Mouse (Mus musculus) gastrocnemius, postnatal 14 days (tissue): ENCODE measurements at regions not wholly inside any gene's neighbourhood (a gene's known extent, or its start where the extent isn't known, plus 50 kb on each side); places are given as distances from the start of the nearest gene placed in this dataset.
A peak's percentile ranks its signal among the peaks of the same experiment; 100 is the strongest.

ENCODE experiments used
- DNase-seq: peaks from one replicate; pipeline ENCODE4 v3.0.0; 2021; ENCODE audit warnings: mixed read lengths
- intact Hi-C: fragments of 180-260 bp; cut with DNase I; formaldehyde crosslinking; loops from one replicate; pipeline ENCODE4 v1.15.1; 2025; ENCODE audit warnings: low total_unique reads

DNA sequence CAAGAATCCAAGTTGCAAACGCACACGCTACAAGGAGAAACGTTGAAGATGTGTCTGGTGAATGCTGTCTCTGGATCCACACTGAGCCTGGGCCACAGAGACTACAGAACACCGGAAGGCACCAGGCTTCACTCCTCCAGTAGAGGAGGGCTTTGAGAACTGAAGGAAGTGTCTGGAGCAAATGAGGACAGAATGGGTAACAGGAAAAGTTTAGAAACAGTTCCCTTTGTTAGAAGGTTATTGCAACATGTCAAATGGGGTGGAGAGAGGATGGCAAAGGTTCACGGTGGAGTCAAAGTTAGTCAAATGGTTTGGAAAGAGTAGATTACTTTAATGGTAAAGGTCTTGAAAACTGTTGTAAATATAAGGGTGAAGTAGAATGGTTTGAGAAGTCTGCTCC lies 247.1 kb upstream of the Jmjd1c start:
- no peak for DNase-seq
- intact Hi-C loops = no loop called here

DNA sequence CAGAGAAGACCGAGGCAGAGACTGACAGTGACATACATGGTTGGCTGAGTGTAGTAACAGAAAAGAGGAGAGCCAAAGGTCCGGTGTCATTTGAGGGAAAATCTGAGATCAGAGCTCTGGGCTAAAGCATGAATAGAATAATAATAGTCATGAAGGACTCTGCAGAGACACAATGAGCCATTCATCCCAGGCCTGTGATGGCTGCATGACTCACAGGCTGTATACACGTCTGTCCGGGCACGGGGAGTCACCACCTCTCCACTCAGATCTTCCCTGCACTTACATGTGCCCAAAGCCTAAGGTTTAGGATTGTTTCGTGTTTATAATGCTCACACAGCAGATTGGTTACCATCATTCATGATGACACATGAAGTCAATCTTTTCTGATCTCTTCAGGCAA lies 246.2 kb upstream of the Jmjd1c start:
- no peak for DNase-seq
- intact Hi-C loops = no loop called here

DNA sequence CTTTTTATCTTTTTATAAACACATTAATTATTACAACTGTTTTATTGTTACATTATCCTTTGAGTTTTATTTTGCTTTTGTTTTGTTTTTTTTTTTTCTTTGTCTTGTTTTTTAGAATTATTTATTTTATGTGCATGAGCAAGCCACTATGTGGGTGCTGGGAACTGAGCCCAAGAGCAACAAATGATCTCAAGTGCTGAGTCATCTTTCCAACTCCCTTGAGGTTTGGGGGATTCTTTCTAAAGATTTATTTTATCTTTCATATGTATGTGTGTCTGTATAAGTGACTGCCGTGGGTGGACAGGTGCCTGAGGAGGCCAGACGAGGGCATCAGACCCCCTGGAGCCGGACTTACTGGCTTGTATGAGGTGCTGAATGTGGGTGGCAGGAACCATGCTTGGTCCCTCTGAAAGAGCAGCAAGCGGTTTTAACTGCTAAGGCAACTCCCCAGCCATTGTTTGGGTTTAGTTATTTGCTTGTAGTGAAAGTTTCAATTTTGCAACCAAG lies 244.9 kb upstream of the Jmjd1c start:
- intact Hi-C loops = no loop called here

DNA sequence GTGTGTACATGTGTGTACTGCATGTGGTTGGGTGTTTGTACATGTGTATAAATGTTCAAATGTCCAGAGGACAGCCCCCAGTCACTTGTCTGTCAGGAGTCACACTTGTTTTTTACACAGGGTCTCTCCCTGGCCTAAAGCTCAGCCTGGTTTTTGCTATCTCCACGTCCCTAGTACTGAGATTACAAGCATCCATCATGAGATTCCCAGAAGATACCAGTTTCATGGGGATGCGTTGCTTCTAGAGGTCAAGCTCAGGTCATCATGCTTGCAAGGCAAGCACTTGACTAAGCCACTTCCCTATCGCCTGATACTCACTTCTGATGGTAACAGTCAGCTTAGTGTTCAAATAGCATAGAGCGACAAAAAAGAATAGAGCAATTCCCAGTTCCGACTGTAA lies 244.1 kb upstream of the Jmjd1c start:
- DNase-seq = no peak

More for the DNA sequence above, 244.9 kb upstream of the Jmjd1c start:
- DNase-seq = no peak

DNA sequence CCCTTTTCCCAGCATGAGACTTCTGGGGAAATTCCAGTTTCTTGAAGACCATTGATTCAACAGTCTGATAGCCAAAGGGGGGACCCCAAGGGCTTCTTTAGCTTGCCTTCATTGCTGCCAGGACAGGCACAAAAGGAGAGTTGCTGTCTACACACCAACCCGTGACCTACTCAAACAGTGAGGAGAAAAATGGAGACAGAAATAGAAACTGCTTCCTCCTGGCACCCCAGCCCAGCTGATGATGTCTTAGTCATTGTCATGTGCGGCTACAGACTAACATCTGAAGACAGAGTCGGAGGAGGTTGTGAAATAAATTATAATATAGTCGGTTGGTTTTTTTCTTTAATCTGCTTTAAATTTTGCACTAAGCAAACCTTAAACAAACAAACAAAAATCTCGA lies 243.2 kb upstream of the Jmjd1c start:
- DNase-seq = no peak
- intact Hi-C loops = no loop called here

More for the DNA sequence above, 244.1 kb upstream of the Jmjd1c start:
- intact Hi-C loops = no loop called here

DNA sequence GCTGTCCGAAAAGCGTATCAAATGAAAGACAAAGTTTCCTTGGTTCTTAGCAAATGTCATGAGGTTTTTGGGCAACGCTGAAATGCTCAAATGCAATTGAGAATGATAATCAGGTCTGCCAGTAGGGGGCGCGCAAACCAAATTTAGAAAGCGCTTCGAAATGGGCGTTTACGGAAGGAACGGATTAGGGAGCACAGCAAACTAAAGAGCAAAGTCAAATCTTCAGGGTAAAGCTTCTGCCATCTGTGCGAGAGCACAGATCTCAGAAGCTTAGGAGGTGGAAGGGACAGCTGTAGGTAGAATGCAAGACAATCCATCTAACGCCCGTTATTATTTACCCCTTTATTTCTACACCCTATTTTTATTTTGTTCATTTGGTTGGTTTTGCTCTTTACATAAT lies 242.7 kb upstream of the Jmjd1c start:
- DNase-seq = peak; percentile 84
- intact Hi-C loops = no loop called here

DNA sequence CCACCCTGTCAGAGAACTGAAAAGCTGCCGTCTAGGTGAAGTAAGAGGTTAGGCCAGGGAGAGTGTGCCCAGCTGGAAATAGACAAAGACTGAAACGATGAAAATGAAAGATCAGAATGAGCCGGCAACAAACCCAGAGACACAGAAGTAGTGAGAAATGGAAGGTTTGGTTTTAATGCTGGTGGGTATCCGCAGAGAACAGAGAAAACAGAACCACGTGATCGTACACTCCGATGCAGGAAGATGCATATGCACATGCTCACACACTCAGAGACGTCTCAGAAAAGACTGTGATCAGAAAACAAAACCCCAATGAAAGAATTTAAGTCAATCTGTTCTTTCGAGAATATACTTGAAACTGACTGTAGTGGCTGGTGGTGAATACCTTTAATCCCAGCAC lies 241.0 kb upstream of the Jmjd1c start:
- no peak for DNase-seq
- intact Hi-C loops = no loop called here

DNA sequence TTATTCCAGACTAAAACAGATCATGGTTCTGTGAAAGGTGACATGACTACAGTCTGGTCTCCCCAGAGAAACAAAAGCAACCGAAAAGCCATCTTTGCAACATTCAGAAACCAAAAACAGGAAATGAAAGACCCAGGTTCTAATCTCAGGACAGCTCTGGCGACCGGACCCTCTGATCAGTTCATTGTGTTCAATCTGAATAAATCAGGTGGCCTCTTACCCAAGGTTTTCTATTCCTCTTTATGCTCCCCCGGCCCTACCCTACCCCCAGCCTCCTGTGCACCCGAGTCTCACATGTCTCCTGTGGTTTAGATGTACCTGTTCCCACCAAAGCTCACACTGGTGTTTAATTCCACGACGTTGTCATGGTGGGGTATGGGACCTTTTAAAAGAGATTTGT lies 238.6 kb upstream of the Jmjd1c start:
- DNase-seq = no peak
- intact Hi-C loops = no loop called here

DNA sequence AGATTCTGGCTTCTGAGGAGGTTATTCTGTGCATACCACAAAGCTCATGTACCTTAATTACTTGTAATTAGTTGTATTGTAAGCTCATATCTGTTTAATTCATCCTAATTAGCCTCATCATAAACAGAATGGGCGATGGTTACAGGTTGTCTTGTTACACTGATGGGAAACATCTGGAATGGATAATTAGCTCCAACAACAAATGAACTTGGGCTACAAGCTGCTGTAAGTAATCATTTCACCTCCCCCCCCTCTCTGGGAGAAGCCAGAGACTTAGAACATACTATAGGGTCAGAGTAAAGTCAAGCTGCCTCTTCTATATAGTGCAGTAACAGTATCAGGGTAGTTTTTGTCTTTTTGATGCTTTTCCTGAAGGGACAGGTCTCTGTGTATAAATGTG lies 234.5 kb upstream of the Jmjd1c start:
- no peak for DNase-seq
- intact Hi-C loops = no loop called here

DNA sequence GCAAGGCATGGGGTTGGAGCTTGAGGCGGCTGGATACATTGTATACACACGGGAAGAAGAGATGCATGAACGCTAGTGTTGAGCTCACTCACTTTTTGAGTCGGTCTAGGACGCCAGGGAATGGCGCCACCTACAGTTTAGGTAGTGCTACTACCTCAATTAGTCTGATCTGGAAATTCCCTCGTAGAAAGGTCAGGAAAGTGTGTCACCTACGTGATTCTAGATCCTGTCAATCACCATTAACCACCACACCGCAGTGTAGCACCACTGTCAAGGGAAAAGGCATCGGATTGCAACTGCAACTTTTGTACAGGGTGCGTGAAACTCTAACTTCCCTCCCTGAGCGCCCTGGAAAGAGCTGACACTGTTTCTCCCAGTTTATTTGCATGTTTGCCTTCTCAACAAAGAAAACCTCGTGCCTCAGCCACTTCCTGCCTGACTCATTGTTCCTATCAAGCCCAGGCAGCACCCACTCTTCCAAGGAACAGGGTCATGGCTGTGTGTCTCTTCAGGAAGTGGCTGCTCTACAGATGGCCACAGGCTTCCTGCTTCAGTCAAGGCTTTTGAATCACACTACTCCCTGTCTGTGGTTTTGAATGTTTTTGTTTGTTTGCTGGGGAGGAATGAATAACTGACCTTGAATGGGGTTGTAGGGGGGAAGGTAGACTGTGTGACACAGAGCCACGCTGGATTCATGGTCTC lies 231.6 kb upstream of the Jmjd1c start:
- DNase-seq = peak; percentile 13

DNA sequence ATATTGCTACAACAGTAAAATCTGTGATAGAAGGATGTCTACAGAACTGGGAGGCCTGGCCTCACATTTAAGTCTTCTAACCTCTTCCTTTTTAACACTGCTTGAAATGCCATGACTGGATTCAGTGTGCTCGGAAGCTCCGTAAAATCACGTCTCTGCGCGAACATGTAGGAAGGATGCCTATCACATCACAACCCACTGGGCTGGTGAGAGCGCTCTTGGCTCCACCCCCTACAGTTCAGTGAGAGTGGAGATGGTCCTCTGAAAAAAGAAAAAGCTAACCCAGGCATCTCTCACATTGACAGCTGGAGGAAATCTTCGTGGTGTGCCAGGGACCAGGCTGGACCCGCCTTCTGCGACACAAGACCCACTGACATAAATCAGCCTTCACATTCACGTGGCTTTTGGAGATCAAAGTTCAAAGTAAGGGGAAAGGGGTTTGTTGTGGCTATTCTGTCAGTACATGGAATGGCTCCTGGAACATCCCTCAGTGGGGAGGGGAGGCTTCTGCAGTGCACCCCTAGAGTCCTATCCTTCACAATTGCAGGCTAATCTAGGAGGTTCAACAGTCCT lies 230.8 kb upstream of the Jmjd1c start:
- intact Hi-C loops = no loop called here

More for the DNA sequence above, 231.6 kb upstream of the Jmjd1c start:
- intact Hi-C loops = no loop called here

DNA sequence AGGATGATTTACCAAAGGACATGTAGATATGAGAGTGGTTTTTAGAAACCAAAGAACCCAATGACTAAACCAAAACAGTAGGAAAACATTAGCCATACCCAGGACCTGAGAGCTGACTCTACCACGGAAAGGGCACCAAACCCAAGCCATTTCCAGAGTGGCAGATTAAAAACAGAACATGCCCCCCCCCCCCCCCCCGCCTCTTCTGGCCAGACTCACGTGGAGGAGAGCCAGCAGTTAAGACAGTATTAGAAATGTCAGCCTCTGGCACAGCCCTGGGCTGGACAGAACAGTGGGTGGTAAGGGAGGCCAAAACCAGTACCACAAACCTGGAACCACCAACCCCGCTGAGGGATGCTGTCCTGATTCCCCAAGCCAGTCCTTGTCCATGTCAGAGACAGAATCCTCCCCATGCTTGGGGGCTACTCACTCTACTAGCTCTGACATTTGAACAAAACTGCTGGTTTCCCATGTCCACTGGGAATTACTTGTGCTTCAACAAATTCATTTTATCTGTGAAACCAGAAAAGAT lies 224.7 kb upstream of the Jmjd1c start:
- intact Hi-C loops = no loop called here
- no peak for DNase-seq

More for the DNA sequence above, 230.8 kb upstream of the Jmjd1c start:
- DNase-seq = no peak

DNA sequence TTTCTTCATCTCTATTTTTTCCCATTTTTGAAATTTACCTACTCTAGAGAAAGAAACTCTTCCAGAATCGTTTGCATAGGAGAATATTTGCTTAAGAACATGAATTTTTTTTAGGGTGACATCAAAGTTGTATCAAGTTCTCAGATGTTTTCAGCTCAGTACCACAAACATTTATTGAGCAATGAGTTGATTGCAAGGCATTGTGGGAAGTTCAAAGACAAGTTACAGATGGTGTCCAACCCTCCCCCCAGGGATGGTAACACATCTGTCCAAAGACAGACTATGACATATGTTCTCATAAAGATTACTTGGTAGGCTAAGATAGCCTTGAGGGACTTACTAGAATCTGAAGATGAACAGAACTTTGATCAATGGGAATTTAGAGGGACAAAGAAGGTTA lies 224.3 kb upstream of the Jmjd1c start:
- no peak for DNase-seq

DNA sequence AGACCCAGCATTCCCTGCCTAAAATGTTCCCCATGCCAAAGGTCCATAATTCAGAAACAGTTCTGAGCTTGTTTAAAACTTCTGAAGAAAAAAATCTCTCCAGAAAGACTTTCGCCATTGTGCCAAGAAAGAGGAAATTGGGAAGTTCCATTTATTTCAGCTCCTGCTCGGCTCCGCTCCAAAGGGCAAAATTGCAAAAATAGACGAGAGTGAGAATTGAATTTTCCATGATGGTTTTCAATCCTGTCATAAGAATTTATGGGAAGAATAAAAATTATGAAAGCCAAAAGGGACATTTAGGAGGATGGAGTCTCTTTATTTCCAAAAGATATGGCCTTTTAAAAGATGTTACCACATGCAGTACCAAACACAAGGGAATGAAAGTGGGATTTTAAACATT lies 222.5 kb upstream of the Jmjd1c start:
- DNase-seq = peak; percentile 23
- intact Hi-C loops = no loop called here

More for the DNA sequence above, 224.3 kb upstream of the Jmjd1c start:
- intact Hi-C loops = no loop called here

DNA sequence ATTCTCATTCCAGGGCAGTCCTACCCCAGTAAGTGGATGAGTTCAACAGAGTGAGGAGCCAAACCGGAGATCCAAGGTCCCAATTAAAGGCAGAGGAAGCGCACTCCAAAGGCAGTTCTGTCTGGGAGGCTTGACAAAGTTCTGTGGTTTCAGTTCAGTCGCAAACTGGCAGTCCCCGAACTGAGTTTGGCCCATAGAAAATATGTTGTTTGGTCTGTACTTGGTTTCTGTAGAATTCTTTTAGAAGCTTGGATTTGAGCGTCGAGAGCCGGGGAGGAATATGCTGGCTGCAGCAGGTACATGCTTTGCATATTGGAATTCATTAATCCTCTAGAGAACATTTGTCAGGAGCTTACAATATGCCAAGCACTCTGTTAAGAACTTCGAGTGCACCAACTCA lies 216.9 kb upstream of the Jmjd1c start:
- DNase-seq = peak; percentile 21

DNA sequence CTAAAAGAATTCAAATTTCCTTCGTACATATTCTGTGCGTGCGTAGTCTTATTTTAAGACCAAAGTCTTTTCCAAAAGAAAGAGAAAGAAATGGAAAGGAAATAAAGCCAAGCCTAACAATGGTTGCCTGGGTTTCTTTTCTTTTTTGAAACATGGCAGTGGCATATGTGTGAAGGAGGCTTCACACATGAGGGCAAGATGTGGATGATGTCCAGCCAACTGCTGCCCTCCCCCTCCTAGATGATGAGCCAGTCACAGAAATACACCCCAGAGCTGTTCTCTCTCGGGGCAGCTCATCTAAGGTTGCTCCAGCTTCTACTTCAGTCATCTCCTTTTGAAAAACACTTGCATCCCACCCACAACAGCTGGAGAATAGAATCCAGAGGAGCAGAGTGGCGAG lies 213.1 kb upstream of the Jmjd1c start:
- no peak for DNase-seq
- intact Hi-C loops = no loop called here

More for the DNA sequence above, 216.9 kb upstream of the Jmjd1c start:
- intact Hi-C loops = no loop called here

DNA sequence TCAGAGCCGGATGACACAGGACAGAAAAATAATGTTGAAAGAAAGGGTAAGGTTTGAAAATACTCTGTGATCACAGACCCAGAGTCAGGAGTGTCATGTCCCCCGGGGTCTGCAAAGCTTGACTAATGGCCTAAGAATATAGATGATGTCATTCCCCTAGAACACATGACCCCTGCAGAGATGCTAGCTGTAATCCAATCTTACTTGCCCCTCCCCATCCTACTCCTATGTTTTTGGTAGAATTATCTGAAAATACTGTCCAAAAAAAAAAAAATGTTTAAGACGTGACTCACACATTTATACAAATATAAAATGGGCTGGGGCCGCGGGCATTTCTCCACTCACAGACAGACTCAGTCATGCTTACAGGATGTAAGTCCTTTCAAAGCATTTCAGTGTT lies 210.3 kb upstream of the Jmjd1c start:
- intact Hi-C loops = no loop called here
- no peak for DNase-seq

DNA sequence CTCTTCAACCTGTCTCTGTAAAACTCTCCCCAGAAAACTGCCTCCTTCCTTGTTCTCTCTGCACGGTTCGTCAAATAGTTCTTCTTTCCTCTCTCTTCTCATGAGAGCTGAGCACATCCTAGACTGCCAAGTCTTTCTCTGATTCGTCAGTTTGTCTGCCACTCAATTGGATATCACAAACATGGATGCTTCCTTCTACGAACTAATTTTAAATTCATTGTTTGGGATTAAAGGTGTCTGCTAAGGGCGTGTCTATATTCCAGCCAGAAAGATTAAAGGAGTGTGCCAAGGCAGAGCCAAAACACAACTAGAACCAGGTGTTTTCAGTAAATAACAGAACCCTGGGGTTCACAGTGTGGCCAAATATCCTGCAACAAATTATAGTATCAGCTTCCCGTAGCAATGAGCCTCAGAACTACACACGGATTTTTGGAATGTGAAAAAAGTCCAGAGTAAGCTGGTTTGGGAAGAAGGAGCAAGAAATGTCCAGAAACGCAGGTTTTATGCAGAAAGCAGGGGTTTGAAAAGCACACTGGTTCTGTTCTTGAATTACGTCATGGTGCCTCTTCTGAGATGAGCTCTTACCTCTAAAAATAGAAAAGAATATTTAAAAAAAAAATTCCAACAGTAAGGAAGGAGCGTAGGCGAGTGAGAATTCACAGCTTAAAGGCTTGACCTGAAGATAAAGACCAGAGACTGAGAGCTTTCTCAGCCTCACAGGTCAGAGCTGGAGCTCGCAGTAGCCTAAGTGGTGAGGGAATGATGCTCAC lies 206.0 kb upstream of the Jmjd1c start:
- intact Hi-C loops = no loop called here
- DNase-seq = no peak

DNA sequence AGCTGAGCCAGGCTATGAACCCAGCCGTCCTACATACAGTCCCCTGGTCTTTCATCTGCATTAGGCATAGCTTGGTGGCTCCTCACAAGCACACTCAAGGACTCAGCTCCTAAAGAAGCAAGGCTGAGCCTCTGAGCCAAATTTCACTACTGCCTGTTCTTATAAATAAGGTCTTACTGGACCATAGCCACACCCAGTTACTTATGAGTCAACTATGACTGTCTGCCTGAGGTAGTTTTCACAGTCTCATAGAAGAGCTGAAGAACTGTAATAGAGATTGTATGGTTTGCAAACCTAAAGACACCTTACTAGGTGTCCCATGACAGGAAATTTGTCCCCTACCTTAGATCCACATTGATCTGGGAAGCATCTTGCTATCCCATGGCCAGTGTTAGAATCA lies 204.1 kb upstream of the Jmjd1c start:
- intact Hi-C loops = no loop called here
- DNase-seq = no peak

DNA sequence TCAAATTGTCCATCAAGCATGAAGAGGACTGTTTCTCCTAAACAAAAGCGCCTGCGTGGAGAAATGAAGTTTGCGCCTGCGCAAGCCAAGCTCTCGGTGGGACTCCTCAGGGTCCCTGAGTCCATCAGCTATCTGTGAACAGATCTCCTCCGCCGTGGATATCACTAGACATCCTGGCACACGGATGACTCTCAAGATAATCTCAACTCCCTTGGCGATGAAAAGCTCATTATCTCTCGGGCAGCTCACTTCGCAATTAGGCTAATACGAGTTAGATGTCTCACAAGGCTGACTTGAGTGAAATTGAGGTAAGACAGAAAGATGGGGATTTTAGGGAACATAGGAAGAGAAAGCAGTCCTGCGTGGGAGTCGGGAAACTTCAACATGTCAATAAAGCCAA lies 202.1 kb upstream of the Jmjd1c start:
- intact Hi-C loops = no loop called here

More for the DNA sequence above, 202.1 kb upstream of the Jmjd1c start:
- DNase-seq = no peak
